Mouse (Mus musculus) skeletal muscle tissue, adult 2 months (tissue): ENCODE measurements around the gene Ttc1.
A peak's percentile ranks its signal among the peaks of the same experiment; 100 is the strongest.

ENCODE experiments used
- DNase-seq: peaks from one replicate; pipeline ENCODE4 v3.0.0-alpha.2; 2012; ENCODE audit warnings: low read depth, low spot score

Ttc1 gene

GRCm38 (mm10) chr11:43747233-43748226, at the start of gene Ttc1:
TSS of gene Ttc1 (minus strand) at chr11:43748008.
- DNase-seq, result peak; percentile 96

- no peak for DNase-seq
These were observed 48.2 kb upstream of the Ttc1 start for GRCm38 (mm10) chr11:43795992-43796391.

GRCm38 (mm10) chr11:43790446-43790845, 42.6 kb upstream of the Ttc1 start:
- DNase-seq, result no peak

- DNase-seq, result peak; percentile 29
These were observed 36.0 kb upstream of the Ttc1 start for GRCm38 (mm10) chr11:43783772-43784171.

GRCm38 (mm10) chr11:43783106-43783505, 35.3 kb upstream of the Ttc1 start:
- DNase-seq, result no peak

- no peak for DNase-seq
These were observed 31.7 kb upstream of the Ttc1 start for GRCm38 (mm10) chr11:43779551-43779950.

- no peak for DNase-seq
These were observed 28.5 kb upstream of the Ttc1 start for GRCm38 (mm10) chr11:43776324-43776694.

- DNase-seq, result no peak
These were observed 27.9 kb upstream of the Ttc1 start for GRCm38 (mm10) chr11:43775469-43776323.

- DNase-seq, result no peak
These were observed 25.9 kb upstream of the Ttc1 start for GRCm38 (mm10) chr11:43773725-43774124.

GRCm38 (mm10) chr11:43770110-43770509, 22.3 kb upstream of the Ttc1 start:
- DNase-seq, result no peak

GRCm38 (mm10) chr11:43767749-43768148, 19.9 kb upstream of the Ttc1 start:
- no peak for DNase-seq

- no peak for DNase-seq
These were observed 19.3 kb upstream of the Ttc1 start for GRCm38 (mm10) chr11:43766922-43767648.

- DNase-seq, result no peak
These were observed 10.6 kb upstream of the Ttc1 start for GRCm38 (mm10) chr11:43758436-43758835.

- no peak for DNase-seq
These were observed 7.6 kb upstream of the Ttc1 start for GRCm38 (mm10) chr11:43755411-43755810.

- no peak for DNase-seq
These were observed 6.8 kb upstream of the Ttc1 start for GRCm38 (mm10) chr11:43754568-43754967.

GRCm38 (mm10) chr11:43751542-43751941, 3.7 kb upstream of the Ttc1 start:
- no peak for DNase-seq

- DNase-seq, result no peak
These were observed 19.0 kb downstream of the Ttc1 start for GRCm38 (mm10) chr11:43728737-43729301.

- DNase-seq, result no peak
These were observed 20.0 kb downstream of the Ttc1 start for GRCm38 (mm10) chr11:43727796-43728195.

- DNase-seq, result no peak
These were observed 24.4 kb downstream of the Ttc1 start for GRCm38 (mm10) chr11:43723411-43723810.

- DNase-seq, result no peak
These were observed 35.6 kb downstream of the Ttc1 start for GRCm38 (mm10) chr11:43712178-43712577.

GRCm38 (mm10) chr11:43708409-43708808, 39.4 kb downstream of the Ttc1 start:
- no peak for DNase-seq
